Mouse (Mus musculus) embryonic fibroblast, embryonic 13.5 days (primary cell): ENCODE measurements around the gene Arl4a. TPM values are rescaled to one million over a fixed set of nuclear protein-coding genes. Genes with fewer than 3 reads are reported as not detected.

Source experiments
- H3K27ac ChIP-seq: 2 replicates; pipeline ENCODE4 v1.5.1; 2012; ENCODE audit warnings: low read length, control low read depth, inconsistent platforms; ENCODE audit not compliant: insufficient read depth
- H3K4me1 ChIP-seq: 2 replicates; pipeline ENCODE4 v1.6.1; 2011; ENCODE audit warnings: low read length; ENCODE audit not compliant: control insufficient read depth, insufficient read depth
- H3K4me3 ChIP-seq: 2 replicates; pipeline ENCODE4 v1.5.1; 2011; ENCODE audit warnings: mild to moderate bottlenecking, control low read depth, low read length; ENCODE audit not compliant: insufficient read depth
- CTCF ChIP-seq: IDR thresholded peaks from 2 replicates; pipeline ENCODE4 v1.5.1; 2011; ENCODE audit warnings: mild to moderate bottlenecking, control low read depth, low read length, moderate library complexity, borderline replicate concordance; ENCODE audit not compliant: insufficient read depth
- POLR2A ChIP-seq: IDR thresholded peaks from 2 replicates; pipeline ENCODE4 v1.6.1; 2011; ENCODE audit warnings: low read depth, mild to moderate bottlenecking, control low read depth, low read length, moderate library complexity
- polyA plus RNA-seq: library from polyadenylated mRNA; stranded (reverse); fragments of >200 nt; gene quantifications from 2 replicates; pipeline ENCODE4 v1.2.4, GENCODE M21; 2011; ENCODE audit warnings: low read depth; ENCODE audit not compliant: missing spikeins, insufficient read length

Arl4a gene
- polyA plus RNA-seq, 1 experiment: 15.9 TPM

- no peak for TF ChIP-seq POLR2A
- no peak for TF ChIP-seq CTCF
- Histone ChIP-seq H3K4me3 (no peak overlapping the region), H3K4me1 (no peaks in the 10 kb centered on the region), H3K27ac (no peak overlapping the region)
Observed at GRCm38 (mm10) chr12:39992767-39993302, 45.0 kb downstream of the Arl4a start.

DNA sequence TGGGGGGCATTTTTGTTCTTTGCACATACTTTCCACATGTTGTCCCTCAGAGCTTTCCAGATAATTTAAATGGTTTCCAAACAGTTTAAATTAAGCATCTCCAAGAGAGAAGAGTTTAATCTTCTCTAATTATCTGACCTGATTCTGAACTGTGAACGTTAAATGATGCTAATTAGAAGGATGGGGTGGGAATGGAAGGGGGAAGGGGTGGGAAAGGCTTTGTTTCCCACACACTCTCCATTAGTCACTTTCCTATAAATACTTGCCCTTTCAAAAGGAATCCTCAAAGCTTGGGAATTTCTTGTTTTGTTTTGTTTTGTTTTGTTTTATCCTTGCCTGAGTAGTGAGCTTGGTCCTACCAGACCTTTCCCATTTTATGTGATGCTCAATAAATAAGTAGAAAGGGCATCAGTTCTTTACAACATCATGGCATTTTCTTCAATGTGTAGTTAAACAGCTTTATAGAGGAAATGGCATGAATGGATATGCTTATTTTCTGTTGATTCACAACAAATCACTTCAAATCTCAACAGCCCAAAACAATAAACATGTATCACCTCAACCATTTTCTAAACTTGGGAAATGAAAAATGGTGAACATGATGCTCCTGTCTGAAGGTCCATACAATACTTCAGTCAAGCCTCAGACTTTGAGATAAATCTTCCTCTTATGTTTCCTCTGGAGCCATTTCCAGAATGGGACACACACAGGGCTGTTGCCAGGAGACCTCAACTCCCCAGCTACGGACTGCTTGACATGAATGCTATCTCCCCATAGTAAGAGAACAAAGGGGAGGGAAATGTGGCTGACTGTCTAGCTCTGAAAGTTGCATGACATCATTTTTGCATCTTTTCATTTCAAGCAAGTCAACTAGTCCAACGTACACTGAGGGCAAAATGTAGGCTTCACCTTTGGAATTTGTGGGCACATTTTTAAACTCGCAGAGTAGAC, 46.7 kb downstream of the Arl4a start:
- H3K4me1 ChIP-seq: no peaks in the 10 kb centered on the region
- H3K27ac ChIP-seq: no peak overlapping the region
- H3K4me3 ChIP-seq: no peak overlapping the region
- TF ChIP-seq POLR2A: no peak
- no peak for TF ChIP-seq CTCF

DNA sequence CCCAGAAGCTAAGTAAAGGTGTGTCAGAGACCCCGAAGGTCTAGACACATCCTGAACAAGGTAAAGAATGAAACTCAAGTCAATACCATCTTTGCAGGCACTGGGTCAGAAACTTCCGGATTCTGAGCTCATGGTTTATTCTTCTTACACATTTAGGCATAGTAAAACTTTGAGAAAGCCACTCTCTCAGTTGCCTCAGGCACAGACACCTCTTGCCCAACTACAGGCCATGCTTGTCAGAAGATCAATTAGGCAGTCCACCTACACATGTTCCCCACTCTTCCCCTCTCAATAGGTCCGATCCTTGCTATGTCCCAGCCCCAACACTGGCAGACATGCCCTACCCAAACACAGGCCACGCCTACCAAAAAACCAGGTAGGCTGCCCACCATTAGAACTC, 48.7 kb downstream of the Arl4a start:
- H3K4me1 ChIP-seq: no peaks in the 10 kb centered on the region
- no peak overlapping the region for H3K4me3 ChIP-seq
- TF ChIP-seq CTCF (no peak), POLR2A (no peak)
- H3K27ac ChIP-seq: no peak overlapping the region

DNA sequence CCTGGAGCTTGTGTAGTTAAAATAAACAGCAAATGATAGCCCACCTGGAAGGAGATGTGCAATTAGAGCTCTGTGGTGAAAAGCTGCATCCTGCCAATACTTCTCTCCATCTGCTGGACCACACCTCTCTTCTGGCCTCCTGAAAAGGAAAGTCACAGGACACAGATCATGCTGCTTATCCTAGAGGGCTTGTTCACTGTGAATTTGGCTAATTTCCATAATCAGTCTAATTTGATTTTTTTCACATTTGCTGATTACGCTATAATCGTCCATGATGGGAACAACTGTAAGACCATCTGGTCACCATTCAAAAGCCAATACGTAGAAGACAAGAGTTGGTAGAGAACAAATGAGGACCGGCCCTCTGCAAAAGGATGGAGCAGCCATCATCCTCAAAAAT, 50.6 kb downstream of the Arl4a start:
- Histone ChIP-seq H3K4me1 (no peaks in the 10 kb centered on the region), H3K27ac (no peak overlapping the region), H3K4me3 (no peak overlapping the region)
- TF ChIP-seq CTCF: no peak
- no peak for TF ChIP-seq POLR2A

DNA sequence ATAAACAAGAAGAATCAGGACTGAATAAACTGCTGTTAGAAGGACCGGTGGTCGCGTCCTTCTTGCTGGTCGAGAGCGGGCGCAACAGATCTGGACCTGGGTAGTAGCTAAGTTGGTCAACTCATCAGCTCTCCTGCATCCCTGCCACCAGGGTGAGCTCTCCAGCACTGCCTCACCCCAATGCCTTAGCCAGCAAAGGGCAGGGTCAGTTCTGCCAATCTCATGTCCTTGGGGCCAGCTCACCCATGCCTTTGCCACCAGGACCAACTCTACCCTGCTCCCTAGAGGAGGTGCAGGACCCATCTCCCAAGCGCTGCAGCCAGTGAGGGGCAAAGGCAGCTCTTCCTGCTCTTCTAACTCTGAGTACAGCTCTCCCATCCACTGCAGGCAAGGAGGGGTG, 52.2 kb downstream of the Arl4a start:
- no peak overlapping the region for H3K4me3 ChIP-seq
- H3K27ac ChIP-seq: no peak overlapping the region
- no peaks in the 10 kb centered on the region for H3K4me1 ChIP-seq
- TF ChIP-seq POLR2A: no peak
- TF ChIP-seq CTCF: no peak

GRCm38 (mm10) chr12:39979792-39980191, 58.0 kb downstream of the Arl4a start:
- H3K4me3 ChIP-seq: no peak overlapping the region

DNA sequence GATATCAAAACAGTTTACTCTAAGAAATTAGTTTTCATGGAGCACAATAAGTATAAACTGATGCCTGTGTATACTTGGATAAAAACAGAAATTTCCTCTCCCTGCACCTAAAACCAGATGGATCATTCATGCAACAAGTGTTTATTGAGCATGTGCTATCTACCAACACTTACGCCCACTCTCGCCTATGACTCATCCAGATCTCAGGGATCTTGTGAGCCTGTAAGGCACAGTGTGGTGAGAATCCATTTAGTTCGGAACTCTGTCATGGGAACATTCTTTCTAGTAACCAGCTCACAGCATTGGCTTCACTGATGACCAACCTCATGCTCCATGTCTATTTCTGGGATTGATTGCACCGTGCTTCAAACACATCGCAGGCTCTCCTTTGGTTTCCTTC, 58.8 kb downstream of the Arl4a start:
- no peak overlapping the region for H3K27ac ChIP-seq
- TF ChIP-seq POLR2A: no peak
- TF ChIP-seq CTCF: no peak
- no peak overlapping the region for H3K4me3 ChIP-seq
- no peaks in the 10 kb centered on the region for H3K4me1 ChIP-seq

More at GRCm38 (mm10) chr12:39979792-39980191, 58.0 kb downstream of the Arl4a start:
- Histone ChIP-seq H3K27ac (no peak overlapping the region), H3K4me1 (no peaks in the 10 kb centered on the region)
- TF ChIP-seq CTCF (no peak), POLR2A (no peak)

GRCm38 (mm10) chr12:39977996-39978590, 59.7 kb downstream of the Arl4a start:
- H3K27ac ChIP-seq: no peak overlapping the region
- no peak for TF ChIP-seq POLR2A
- TF ChIP-seq CTCF: no peak
- no peaks in the 10 kb centered on the region for H3K4me1 ChIP-seq
- no peak overlapping the region for H3K4me3 ChIP-seq

- TF ChIP-seq CTCF (no peak), POLR2A (no peak)
- Histone ChIP-seq H3K4me3 (no peak overlapping the region), H3K27ac (no peak overlapping the region), H3K4me1 (no peaks in the 10 kb centered on the region)
Observed at GRCm38 (mm10) chr12:39976426-39976825, 61.4 kb downstream of the Arl4a start.

DNA sequence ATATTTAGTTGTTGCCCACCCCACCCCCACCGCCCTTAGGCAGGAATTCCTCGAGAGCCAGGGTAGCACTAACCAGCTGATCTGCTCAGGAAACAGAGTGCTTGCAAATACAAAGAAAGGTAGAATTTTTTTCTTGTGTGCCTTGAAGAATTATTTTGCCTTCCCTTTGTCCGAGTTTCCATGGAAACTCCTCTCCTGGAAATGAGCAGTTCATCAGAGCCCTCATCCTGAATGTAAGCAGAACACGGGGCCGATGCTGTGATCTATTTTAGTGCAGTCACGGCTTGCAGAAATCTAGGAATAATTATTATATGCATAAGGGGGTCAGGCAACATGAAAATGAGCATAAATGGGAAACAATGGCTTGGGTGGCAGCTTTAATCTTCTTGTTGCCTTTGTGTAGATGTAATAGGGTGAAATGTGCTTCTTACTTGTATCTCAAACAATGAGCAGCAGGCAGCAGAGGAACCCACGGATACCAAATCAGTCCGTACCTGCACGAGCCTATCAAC, 61.9 kb downstream of the Arl4a start:
- no peak overlapping the region for H3K4me3 ChIP-seq
- H3K4me1 ChIP-seq: no peaks in the 10 kb centered on the region
- TF ChIP-seq POLR2A (no peak), CTCF (no peak)
- no peak overlapping the region for H3K27ac ChIP-seq
